Mouse (Mus musculus) erythroid progenitor cell, adult 5-6 weeks (primary cell): ENCODE measurements around the gene Glrx2. TPM values are rescaled to one million over a fixed set of nuclear protein-coding genes. Genes with fewer than 3 reads are reported as not detected.
"Not testable (repeated sequence)": the region's sequence is repeated elsewhere in the genome, so short reads cannot be mapped to it uniquely, and the experiment has no call there.

Source experiments
- ATAC-seq: replicated peaks from 2 replicates; pipeline ENCODE4 v1.8.0; 2016; ENCODE audit warnings: moderate number of reproducible peaks, mild to moderate bottlenecking, moderate TSS enrichment, inconsistent platforms; ENCODE audit not compliant: poor library complexity, low FRiP score, severe bottlenecking
- total RNA-seq, 2 experiments: library from RNA; stranded (forward) in 1 of 2; stranded (reverse) in 1 of 2; fragments of 150-400 nt in 1 of 2; fragments of 186-747, 209-891 nt in 1 of 2; gene quantifications; 2 replicates each; pipeline versions ENCODE4 v1.2.3 to v1.2.4; 2015 to 2017; ENCODE audit warnings: low replicate concordance in 2 of 2

The Glrx2 gene
- total RNA-seq (2015; ENCODE audit: low replicate concordance), result 16.3 and 28.5 TPM in 2 replicates
- total RNA-seq (2017; ENCODE audit: low replicate concordance), result 8.2 and 19.1 TPM in 2 replicates

DNA sequence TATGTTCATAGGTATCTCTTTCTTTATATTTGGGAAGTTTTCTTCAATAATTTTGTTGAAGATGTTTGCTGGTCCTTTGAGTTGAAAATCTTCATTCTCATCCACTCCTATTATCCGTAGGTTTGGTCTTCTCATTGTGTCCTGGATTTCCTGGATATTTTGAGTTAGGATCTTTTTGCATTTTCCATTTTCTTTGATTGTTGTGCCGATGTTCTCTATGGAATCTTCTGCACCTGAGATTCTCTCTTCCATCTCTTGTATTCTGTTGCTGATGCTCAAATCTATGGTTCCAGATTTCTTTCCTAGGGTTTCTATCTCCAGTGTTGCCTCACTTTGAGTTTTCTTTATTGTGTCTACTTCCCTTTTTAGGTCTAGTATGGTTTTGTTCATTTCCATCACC, at the start of gene Glrx2:
Glrx2 (plus strand) TSS at position 301 of the 400 bp plus-strand sequence.
- not testable (repeated sequence) for ATAC-seq

DNA sequence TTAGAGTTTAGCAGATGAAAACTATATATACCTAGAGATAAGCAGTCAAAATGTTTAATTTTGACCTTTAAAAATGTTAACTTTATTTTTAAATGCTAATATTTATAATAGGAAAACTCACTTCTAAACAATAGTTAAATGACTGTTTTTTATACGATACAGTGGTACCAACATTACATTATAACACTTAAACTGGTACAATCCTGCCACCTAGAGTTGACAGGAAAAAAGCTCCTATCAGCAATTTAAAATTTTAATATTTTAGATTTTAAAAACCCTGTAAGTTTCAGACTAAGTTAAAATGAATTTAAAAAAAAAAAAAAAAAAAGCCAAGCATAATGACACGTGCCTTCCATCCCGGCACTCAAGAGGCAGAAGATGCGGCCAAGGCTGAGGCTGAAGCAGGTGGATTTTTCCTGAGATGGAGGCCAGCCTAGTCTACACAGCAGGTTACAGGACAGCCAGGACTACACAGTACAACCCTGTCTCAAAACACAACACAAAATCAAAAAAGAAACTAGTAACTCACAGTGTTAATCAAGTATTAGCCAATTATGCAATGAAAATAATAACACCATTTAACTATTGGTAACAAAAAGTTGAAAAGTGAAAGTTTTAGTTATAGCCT, 40.3 kb upstream of the Glrx2 start:
- no peak for ATAC-seq

DNA sequence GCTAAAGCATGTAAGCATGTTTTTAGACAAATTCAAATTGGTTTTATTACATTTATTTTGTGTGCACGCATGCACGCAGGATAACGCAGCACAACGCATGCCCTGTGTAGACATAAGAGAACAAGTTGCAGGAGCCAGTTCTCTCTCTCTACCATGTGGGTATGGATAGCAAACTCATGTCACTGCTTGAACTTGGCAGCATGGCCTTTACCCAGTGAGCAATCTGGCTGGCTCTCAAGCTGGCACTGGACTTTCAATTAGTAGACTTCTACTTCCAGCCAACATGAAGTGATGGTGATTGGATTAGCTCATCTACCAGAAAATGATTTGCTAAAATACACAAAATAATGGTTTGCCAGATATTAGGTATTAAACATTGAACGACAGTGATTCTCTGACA, 35.0 kb upstream of the Glrx2 start:
- no peak for ATAC-seq

DNA sequence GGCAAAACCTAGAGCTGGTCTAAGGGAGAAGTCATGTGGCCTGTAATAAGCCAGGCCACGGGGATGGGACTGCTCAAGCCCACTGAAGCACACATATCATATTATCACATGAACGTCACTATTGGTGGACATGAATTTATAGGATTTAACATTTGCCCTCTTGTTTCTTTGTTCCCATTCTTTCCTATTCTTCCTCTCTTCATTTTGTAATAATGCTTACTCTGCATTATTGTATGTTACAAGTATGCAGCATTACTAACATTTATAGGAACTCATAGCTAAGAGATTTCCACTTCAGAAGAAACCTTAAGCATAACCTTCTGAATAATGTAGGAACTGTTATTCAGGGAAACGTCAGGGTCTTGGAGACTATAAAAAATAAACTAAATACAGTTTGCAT, 31.3 kb upstream of the Glrx2 start:
- ATAC-seq, result no peak

DNA sequence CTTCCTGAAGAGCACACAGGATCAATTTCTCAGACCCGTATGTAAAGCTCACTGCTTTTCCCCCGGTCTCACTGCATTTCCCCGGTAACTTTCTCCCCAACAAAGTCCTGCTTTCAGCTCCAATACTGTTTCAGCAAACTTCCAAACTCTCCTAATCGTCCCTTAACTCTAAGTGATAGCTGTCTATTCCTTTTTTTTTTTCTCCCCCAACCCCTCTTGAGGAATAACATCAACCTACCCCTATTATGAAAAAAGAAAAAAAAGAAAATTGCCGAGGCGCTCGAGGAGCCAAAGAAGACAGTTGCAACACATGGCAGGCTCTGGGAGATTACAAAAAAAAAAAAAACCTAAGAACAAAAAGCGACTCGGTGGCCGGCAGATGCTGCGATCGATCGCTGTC, 14.4 kb upstream of the Glrx2 start:
- ATAC-seq, result no peak

DNA sequence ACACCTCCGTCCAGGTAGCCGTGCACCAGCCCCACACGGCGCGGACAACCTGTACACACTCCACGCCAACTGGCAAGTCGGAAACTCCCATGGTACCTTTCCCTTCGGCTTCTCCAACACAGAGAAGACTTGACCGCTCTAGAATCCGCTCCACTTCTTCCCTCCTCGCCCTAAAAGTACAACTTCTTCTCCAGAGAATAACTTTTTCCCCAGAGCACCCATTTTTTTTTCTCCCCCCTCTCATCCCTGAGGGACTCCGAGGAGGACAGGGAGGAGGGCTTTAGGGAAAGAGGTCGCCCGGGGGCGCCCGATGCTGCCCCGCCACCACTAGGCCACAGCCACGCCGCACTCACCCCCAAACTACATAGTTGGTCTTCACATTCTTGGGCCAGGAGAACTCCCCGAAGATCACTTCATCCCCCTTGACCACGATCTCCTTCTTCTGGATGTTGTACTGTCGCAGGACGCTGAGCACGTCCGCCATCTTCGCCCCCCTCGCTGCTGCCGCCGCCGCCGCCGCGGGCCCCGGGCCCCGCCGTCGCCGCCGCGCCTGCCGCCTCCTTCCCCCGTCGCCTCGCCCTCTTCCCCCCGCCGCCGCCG, 13.9 kb upstream of the Glrx2 start:
- peak; percentile 68 for ATAC-seq

DNA sequence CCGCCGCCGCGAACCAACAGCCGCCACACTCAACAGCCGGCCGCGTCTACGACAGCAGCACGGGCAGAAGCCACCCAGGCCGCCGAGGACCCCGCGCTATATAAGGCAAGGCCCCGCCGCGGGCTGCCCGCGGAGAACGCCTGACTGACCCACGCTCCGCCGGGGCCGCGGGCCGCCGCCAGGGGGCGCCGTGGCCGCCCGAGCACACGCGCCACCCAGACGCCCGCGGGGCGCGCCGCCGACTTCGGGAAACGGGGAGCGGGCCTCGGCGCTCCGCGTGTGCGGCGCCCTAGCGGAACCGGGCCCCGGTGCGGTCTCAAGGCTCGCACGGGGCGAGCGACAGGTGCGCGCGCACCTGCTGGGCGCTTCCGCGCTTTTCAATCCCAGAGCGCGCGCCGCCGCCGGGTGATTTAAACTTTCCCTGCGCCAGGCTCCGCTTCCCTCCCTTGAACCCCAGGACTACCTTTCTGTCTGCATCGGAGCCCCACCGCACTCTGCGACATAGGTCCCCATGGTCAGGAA, 13.3 kb upstream of the Glrx2 start, which contains the start of gene Cdc73:
Cdc73 (minus strand) TSS at position 153 of the 522 bp plus-strand sequence.
- peak; percentile 93 for ATAC-seq

DNA sequence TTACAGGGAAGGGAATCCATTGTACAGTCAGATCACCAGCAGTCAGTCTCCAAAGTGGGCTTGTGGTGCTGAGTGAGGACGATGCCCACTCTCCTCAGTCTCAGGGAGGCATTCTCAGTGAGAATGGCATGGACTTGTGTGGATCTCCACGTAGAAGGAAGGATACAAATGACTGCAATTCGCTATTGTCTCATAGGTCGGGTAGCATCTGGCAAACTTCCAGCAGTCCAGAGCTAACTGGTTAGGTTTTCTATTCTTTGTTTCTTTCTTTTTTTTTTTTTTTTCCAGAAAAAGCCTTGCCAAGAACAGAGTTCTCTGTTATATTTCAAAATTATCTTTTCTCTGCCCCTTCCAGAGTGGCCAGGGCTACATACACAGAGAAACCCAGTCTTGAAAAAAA, 9.1 kb upstream of the Glrx2 start:
- ATAC-seq, result no peak

DNA sequence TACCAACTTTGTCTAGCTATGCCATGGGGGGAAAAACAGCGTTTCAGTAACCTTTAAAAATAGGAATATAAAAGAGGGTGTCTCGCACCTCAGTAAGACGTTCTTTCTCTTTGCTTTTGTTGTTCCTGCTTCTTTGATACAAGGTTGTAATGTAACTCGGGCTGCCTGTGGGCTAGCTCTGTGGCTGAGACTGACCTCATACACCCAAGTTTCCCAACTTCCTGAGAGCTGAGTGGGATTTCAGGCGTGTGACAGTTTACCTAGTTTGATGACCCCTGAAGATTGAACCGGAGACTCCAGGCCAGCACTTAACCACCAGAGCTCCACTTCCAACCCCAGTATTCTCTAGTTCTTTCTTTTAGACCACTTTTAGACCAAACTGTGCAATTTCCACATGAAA, 7.8 kb upstream of the Glrx2 start:
- no peak for ATAC-seq

DNA sequence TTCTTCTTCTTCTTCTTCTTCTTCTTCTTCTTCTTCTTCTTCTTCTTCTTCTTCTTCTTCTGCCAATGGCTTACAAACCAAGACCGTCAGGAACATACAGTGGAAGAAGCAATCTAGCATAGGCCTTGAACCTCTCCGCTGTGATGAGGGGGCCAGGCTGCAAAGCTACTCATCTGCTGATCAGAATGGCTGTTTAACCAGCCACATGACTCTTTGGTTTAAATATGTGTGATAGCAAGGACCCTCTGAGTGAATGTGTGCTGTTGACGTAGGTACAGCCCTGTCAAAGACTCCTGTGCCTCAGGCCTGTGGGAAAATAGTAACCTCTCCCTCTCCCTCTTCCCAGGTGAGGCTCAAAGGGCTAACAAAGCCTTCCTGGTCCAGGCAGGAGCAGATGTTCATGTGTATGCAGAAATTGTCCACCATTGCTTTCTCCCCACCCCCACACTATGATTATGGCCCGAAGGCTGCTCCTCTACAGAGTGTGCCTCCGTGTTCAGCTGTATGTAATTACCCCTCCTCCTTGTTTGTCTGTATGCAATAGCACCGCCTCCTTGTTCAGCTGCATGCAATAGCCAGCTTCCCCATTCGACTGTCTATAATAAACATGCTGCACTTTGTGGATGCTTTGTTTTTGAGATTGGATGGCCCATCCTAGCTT, 6.0 kb upstream of the Glrx2 start:
- ATAC-seq, result no peak

DNA sequence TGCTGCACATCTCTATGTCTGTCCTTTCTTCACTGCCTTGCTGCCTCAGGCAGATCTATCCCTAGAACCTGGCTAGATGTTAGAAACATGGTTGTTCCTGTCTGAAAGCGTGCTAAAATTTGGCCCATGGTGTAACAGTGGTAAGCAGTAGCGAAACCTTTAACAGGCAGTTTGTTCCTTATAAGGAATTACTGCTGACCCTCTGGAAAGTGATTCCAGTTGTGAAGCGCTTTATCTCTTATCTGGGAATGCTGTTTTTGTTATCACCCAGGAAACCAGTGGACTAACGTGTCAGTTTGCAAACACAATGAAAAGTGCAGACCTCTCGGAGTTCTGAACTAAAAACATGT, 5.5 kb upstream of the Glrx2 start:
- no peak for ATAC-seq

DNA sequence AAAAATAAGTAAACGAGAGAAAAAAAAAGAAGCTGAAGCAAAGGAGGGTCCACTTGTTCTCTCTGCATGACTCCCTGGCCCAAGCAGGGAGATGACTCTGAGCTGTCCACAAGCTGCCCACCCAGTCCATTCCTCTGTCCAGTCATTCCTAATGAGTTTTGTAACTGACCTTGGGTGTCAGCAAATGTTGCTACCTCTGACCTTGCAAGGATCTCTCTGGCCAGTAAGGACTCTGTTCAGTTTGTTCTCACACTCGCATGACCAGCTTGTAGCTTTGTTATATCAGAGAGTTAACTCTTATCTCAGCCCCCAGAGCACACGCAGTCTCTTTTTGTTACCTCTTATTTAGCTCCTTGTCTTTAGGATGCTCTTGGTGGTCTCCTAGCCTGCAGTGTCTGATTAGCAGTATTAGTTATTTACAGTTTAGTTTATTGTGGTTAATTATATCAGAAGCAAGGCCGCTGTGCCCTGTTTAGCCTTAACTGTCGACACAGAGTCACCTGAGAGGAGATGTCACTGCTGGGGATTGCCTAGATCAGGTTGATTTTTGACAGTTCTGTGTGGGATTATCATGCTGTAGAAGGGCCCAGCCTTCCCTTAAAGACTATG, 8.4 kb downstream of the Glrx2 start:
- no peak for ATAC-seq

DNA sequence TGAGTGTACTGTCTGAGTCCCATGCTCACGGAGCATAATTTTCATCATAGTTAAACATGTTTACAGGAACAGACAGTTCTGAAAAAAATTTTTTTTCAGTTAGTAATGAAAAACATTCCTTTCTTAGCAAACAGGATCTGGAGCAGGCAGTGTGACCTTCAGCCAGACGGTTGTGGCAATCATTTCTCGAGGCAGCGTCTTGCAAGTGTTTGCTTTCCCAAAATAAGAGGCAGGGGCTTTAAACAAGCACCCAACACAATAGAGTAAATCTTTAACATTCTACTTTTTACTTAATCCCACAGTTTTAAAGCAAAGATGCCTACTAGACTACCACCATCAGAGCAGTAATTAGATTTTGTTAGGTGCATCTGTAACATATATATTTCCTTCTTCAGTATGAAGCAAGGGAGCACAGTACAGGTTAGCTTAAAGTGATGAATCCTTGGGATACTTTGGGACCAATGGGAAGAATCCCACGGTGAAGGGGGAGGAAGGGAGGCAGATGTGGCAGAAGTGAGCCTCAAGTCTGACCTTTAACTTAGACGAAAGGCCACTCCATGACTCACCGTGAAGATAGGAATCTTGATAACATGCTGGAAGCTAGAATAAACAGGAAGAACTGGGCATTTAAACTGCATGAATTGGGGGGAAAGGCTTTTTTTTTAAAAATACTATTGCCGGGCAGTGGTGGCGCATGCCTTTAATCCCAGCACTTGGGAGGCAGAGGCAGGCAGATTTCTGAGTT, 11.7 kb downstream of the Glrx2 start:
- ATAC-seq, result no peak

DNA sequence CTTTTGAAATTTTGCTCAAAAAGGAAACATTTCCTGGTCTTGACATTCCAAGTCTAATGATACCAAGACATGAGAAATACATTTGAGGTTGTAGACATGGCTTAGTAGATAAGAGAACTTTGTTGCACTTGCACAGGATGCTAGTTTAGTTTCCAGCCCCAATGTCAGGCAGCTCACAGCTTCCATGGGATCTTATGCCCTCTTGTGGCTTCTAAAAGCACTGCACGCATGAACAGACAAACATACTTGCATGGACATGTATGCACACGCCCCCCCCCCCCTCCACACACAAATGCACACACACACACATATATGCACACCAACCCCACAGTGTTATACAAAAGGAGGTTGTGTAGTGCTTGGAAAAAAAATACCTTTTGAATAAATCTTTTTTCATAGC, 14.8 kb downstream of the Glrx2 start:
- ATAC-seq, result peak; percentile 89

DNA sequence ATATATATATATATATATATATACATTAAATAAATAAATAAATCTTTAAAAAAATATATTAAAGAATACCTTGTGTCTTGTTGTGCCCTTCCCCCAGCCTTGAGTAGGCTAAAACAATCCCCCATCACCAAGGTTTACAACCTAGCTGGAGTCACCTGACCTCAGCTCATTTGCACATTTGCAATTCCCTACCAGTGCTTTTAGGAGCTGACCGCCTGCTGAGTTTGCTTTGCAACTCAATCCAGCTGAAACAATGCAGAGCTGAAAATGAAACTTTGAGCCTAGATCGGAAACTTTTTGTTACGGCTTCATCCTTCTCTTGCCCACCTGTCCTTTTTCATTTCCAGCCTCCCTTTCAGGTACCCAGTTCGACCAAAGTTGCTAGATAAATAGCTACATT, 15.6 kb downstream of the Glrx2 start:
- no peak for ATAC-seq

DNA sequence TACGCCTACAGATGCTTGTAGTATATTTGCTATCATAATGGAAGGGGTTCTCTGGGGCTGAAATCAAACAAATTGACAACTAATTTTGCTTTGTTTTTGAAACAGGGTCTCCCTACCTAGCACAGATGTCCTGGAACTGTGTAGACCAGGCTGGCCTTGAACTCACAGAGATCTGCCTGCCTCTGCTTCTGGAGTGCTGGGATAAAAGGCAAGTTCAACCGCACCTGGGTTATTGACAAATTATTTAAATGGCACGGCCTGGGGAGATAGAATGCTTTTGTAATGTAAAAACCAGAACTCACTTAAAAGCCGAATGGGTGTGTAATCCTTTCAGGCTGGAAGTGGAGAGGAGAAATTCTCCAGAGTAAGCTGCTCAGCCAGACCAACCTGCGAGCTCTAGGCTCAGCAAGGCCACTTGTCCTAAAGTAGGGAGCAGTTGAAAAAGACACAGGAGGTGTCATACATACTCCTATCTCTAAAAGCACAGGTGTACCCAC, 17.8 kb downstream of the Glrx2 start:
- no peak for ATAC-seq

DNA sequence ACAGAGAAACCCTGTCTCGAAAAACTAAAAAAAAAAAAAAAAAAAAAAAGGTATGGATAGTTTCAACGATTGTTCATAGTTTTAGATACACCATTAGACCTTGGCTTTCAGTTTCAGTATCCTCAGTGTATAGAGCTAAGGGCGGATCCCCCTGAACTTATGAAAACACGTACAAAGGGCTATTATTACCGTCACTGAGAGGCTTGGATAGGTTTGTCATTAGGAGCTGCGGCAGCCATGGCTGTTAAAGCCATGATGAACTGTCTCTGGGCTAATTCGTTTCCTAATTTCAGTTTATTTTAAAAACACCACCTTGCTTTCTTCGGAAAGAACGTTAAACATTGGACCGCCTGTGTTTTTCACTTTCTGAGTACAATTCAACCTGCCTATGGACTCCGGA, 22.7 kb downstream of the Glrx2 start:
- peak; percentile 48; the same call in 1 of the 2 replicates for ATAC-seq

DNA sequence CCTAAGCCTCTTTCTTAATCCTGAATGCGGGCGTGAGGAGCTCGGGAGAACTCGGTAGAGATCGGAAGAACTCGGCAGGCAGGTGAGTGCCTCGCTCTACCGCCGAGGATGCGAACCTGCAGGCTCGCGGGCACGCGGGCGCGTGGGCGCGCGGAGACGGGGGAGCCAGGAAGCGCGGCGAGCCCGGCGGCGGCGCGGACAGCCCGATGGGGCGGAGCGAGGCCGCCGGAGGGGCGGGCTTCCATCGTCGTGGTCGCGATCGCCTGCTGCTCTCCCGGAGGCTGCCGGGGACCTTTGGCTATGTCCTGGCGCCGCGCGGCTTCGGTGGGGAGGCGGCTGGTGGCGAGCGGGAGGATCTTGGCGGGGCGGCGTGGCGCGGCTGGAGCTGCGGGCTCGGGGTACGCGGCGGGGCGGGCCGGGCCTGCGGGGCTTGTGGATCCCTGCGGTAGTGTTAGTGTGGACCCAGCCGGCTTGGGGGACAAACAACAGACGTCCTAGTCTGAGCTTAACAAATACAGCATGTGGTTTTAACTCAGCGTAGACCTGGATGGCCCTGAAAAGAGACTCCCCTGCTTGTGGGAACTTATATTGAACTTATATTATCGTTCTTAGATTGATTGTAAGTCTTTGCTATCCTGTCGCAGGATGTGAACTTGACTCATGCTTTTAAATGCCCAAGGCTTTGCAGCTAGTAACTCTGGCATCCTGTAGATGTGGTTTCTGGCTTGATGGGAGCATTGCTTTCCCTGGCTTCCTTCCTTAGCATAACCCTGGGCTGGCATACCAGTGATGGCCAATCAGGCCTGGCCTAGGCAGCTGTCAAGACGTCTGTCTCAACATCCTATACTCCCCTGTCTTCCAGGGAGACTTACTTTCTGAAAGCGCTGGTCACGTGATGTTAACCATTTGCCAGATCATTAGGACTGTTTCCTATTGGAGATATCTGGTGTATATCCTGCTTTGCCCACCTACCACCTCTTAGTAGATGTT, 23.5 kb downstream of the Glrx2 start:
- ATAC-seq, result peak; percentile 90

DNA sequence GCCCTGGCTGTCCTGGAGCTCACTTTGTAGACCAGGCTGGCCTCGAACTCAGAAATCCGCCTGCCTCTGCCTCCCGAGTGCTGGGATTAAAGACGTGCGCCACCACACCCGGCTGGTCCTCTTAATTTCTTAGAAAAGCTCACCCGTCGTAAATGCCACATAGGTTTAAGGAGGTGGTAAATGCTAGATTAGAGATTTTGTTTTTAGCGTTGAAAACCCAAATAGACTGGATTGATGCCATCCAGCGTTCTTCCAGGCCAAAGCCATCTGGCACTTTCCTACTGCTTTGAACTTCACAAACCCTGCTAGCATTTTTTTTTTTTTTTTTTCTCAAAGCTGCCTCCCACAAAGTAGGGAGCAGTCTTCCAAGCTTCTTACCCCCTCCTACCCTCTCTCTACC, 24.4 kb downstream of the Glrx2 start:
- no peak for ATAC-seq
